Mouse (Mus musculus): ENCODE measurements around the gene Nlrx1.

The Nlrx1 gene

GRCm38 (mm10) chr9:44268027-44268360, 405 bp downstream of the Nlrx1 start:
- DNase-seq (ENCODE audit: low read depth), result peak; percentile 80

GRCm38 (mm10) chr9:44267319-44268026, 926 bp downstream of the Nlrx1 start:
- DNase-seq (ENCODE audit: low read depth), result no peak

GRCm38 (mm10) chr9:44266478-44267226, 1.7 kb downstream of the Nlrx1 start:
- no peak for DNase-seq (ENCODE audit: low read depth)

GRCm38 (mm10) chr9:44261388-44261787, 7.0 kb downstream of the Nlrx1 start:
- DNase-seq (ENCODE audit: low read depth), result no peak

- DNase-seq (ENCODE audit: low read depth), result no peak
Observed at GRCm38 (mm10) chr9:44259014-44259413, 9.4 kb downstream of the Nlrx1 start.

- no peak for DNase-seq (ENCODE audit: low read depth)
Observed at GRCm38 (mm10) chr9:44256213-44256612, 12.2 kb downstream of the Nlrx1 start.

GRCm38 (mm10) chr9:44255136-44255521, 13.3 kb downstream of the Nlrx1 start:
- DNase-seq (ENCODE audit: low read depth), result no peak

- DNase-seq (ENCODE audit: low read depth), result no peak
Observed at GRCm38 (mm10) chr9:44254508-44255135, 13.8 kb downstream of the Nlrx1 start.

GRCm38 (mm10) chr9:44253441-44253840, 15.0 kb downstream of the Nlrx1 start:
- DNase-seq (ENCODE audit: low read depth), result no peak

- no peak for DNase-seq (ENCODE audit: low read depth)
Observed at GRCm38 (mm10) chr9:44251314-44251713, 17.1 kb downstream of the Nlrx1 start, which contains the start of gene Pdzd3. Gene Pdzd3, minus strand, starts transcription at chr9:44251471.

- no peak for DNase-seq (ENCODE audit: low read depth)
Observed at GRCm38 (mm10) chr9:44250445-44250844, 18.0 kb downstream of the Nlrx1 start.

- no peak for DNase-seq (ENCODE audit: low read depth)
Observed at GRCm38 (mm10) chr9:44249181-44250146, 18.9 kb downstream of the Nlrx1 start.

GRCm38 (mm10) chr9:44247907-44248306, 20.5 kb downstream of the Nlrx1 start:
- no peak for DNase-seq (ENCODE audit: low read depth)

- no peak for DNase-seq (ENCODE audit: low read depth)
Observed at GRCm38 (mm10) chr9:44243621-44244020, 24.8 kb downstream of the Nlrx1 start.

GRCm38 (mm10) chr9:44241418-44241817, 27.0 kb downstream of the Nlrx1 start:
- DNase-seq (ENCODE audit: low read depth), result no peak

- no peak for DNase-seq (ENCODE audit: low read depth)
Observed at GRCm38 (mm10) chr9:44240911-44241310, 27.5 kb downstream of the Nlrx1 start.

- no peak for DNase-seq (ENCODE audit: low read depth)
Observed at GRCm38 (mm10) chr9:44240399-44240798, 28.0 kb downstream of the Nlrx1 start, which contains the start of gene Ccdc153. Gene Ccdc153, plus strand, starts transcription at chr9:44240676.

- no peak for DNase-seq (ENCODE audit: low read depth)
Observed at GRCm38 (mm10) chr9:44239447-44239846, 29.0 kb downstream of the Nlrx1 start.

GRCm38 (mm10) chr9:44238501-44239190, 29.8 kb downstream of the Nlrx1 start:
- DNase-seq (ENCODE audit: low read depth), result no peak

GRCm38 (mm10) chr9:44237128-44237527, 31.3 kb downstream of the Nlrx1 start:
- no peak for DNase-seq (ENCODE audit: low read depth)

GRCm38 (mm10) chr9:44236601-44237000, 31.8 kb downstream of the Nlrx1 start:
- DNase-seq (ENCODE audit: low read depth), result no peak

Measured in c-Kit-positive CD71-positive TER-119-negative erythroid progenitor cells, embryonic 14.5 days (primary cell).